Mouse (Mus musculus) liver, embryonic 14.5 days (tissue): ENCODE data around the gene Ptgfrn.

Experiments used
- CTCF ChIP-seq: IDR thresholded peaks from 2 replicates; pipeline ENCODE4 v1.5.1; 2016; ENCODE audit warnings: antibody characterized with exemption, low read depth, control low read depth
- EP300 ChIP-seq: IDR thresholded peaks from 2 replicates; pipeline ENCODE4 v1.6.1; 2016; ENCODE audit warnings: antibody characterized with exemption, low read depth

GRCm38 (mm10) chr3:101021073-101021472 is 89.0 kb downstream of the Ptgfrn start:
- TF ChIP-seq CTCF (no peak), EP300 (no peak)
